Mouse (Mus musculus): ENCODE measurements at regions not wholly inside any gene's neighbourhood (a gene's known extent, or its start where the extent isn't known, plus 50 kb on each side); places are given as distances from the start of the nearest gene placed in this dataset.
A peak's percentile ranks its signal among the peaks of the same experiment; 100 is the strongest.

DNA sequence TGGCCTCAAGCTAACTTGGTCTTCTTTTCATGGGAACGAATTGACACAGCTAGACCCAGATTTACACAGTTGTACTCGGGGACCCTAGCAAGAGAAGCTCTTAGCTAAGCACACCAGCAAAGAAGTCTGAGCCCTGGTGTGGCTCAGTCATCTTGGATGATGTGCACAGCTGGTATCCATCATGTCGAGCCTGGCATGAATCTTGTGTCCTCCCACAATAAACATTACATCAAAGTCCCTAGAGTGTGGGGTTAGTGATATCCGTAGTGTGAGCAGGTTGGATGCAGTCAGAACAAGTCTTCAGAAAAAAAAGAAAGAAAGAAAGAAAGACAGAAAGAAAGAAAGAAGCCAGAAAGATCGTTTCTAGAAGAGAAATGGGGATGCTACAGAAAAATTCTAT is 52.1 kb upstream of the Hmcn1 start:
- peak; percentile 54 for DNase-seq

DNA sequence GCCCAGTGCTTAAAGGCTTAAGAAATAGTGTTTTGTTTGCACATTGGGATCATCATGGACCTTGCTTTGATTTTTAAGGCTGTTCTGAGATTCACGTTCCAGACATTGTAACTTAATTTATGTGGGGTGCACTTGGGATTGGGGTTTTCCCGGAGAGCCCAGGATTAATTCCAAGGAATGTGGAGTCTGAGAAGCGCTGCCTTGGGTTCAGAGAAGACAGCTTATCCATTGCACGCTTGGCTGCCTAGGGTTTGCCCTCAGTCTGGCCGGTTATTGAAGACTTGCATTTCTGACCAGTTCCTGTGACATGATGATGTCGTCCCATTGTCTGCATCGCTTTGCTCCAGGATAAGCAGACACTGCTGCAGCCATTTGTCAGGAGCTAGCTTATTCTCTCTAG is 53.4 kb upstream of the Hmcn1 start:
- no peak for DNase-seq

DNA sequence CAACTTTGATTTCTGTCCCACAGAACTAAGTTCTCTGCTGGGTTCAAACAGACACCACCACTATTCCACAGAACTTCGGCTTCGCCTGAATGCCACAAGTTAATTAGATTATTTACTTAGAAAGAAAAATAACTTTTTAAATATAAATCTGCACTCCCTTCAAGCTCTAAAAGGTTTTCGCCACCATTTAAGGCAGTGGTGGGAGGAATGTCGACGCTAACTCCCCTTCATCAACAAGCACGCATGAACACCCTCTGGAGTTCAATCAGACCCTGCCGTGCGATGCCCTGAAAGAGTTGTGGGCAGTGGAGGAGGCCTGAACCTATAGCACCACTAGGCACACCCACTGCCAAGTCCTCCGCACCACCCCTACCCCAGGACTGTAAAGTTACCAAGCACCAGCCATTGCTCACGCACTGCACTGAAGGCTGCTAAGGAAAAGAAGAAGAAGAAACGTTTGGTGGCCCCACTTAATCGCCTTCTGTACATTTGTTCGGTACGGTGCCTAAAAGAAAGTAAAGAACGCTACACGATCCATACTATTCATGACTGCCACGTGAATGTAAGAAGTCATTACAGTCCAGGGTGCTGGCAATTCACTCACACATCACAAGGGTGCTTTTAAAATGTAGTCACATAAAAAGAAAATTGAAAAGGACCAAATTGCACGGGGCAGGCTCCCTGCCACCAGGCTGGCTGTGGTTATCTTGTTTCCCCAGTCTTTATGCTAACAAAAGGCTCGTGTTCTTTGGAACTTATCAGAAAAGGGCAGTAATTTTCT is 56.7 kb upstream of the Hmcn1 start:
- DNase-seq, result no peak

DNA sequence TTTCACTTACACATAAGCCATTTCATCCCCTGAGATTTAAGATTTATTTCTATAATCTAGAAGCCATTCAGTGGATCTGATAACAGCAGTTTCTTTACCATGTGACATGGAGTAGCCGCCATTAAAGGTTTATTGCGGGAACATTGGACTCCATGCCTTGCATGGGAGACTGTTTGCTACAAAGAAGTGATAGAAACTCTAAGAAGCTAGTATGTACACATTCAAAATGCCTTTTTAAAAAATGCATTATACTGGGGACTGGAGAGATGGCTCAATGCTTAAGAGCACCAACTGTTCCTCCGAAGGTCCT is 57.2 kb upstream of the Hmcn1 start:
- no peak for DNase-seq

DNA sequence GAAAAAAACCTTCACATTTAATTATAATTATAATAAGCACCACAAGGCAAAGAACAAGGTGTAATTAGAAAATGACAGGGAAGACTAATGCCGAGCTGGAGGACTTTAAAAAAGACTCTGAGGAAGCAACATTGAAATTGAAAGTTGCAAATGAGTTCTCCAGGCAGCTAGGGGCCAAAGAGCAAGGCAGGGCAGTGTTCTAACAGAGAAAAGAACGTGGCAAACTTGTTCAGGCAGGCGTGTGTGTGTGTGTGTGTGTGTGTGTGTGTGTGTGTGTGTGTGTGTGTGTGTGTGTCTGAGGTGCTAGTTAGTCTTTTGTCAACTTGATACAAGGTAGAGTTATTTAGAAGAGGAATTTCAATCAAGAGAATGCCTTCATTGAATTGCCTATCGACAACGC is 60.0 kb upstream of the Hmcn1 start:
- DNase-seq, result no peak

DNA sequence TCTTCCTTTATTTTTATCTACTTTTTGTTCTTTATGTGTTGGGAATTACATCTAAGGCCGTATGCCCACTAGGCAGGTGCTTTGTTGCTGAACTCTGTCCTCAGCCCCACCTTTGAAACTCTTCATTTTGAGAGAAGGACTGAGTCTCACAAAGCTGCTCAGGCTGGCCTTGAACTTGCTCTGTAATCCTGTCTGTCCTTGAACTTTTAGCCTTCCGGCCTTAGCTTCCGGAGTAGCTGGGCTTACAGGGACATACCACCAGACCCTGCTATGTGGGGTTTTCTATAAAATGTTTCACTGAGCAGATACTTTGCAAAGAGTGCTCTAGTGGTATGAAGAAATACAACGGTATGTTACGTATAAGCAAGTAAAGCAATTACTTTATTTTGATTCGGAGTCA is 62.2 kb upstream of the Hmcn1 start:
- no peak for DNase-seq

DNA sequence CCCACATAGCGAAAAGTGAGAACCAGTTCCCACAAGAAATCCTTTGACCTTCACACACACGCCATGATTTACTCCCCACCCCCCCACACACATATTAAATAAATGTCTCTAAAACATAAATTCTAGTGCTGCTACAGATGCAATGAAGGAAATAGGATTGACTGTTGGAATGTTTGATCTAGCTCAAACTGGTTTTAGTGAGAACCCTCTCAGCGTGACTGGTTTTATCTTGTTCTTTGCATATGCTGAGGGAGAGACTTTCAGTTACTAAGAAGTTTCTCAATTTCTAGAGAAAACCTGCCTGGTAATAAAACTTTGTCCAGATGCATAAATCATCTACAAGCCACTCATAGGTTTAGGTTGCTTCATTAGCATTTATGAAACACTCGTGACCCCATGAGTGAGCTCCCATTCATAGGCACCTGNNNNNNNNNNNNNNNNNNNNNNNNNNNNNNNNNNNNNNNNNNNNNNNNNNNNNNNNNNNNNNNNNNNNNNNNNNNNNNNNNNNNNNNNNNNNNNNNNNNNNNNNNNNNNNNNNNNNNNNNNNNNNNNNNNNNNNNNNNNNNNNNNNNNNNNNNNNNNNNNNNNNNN is 66.4 kb upstream of the Hmcn1 start:
- no peak for DNase-seq

DNA sequence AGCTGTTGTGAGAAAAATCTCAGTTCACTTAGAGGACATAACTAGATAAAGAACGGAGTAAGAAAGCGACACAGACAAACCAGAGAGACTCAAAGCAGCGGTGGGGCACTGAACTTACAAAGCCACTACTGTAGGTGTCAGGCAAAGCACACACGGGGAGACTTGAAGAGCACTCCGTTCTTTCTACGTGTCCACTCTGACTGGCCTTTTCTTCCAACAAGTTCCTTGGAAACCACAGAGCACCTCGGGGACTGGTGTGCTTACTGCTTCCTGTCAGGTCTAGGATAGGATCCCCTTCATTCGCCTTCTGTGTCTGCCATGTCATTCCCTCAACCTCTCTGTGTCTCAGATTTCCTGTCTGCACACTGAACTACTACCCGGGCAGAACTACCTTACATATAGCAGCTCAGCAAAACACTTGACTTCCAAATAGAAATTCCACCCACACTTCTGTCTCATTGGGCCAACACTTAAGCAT is 71.9 kb upstream of the Hmcn1 start:
- peak; percentile 40 for DNase-seq

DNA sequence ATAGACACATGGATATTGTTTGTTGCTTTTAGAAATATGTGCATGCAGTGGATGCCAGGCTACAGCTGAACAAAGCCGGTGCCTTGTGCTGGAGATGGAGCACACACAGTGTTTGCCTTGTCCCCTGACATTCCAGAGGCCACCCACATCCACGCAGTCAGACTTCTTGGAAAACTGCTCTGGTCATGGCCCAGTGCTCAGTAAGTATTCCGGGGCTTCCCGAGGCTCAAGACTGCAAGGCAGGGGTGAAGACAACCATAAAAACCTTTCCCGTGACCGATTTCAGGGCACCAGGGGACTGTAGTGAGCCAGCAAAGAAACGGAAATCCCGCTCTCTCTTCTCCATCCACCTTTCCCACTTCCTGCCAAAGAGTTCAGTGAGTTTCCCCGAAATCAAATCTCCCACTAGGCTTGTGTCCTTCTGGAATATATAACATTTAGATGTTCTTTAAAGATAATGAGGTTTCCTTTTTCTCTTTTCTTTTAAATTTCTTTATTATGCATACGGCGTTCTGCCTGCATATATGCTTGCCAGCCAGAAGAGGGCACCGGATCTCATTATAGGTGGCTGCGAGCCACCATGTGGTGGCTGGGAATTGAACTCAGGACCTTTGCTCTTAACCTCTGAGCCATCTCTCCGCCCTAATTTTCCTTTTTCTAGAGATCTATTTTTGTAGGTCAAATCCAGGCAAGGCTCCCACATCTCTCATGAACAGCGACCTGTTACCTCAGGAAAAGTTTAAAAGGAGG is 73.3 kb upstream of the Hmcn1 start:
- no peak for DNase-seq

DNA sequence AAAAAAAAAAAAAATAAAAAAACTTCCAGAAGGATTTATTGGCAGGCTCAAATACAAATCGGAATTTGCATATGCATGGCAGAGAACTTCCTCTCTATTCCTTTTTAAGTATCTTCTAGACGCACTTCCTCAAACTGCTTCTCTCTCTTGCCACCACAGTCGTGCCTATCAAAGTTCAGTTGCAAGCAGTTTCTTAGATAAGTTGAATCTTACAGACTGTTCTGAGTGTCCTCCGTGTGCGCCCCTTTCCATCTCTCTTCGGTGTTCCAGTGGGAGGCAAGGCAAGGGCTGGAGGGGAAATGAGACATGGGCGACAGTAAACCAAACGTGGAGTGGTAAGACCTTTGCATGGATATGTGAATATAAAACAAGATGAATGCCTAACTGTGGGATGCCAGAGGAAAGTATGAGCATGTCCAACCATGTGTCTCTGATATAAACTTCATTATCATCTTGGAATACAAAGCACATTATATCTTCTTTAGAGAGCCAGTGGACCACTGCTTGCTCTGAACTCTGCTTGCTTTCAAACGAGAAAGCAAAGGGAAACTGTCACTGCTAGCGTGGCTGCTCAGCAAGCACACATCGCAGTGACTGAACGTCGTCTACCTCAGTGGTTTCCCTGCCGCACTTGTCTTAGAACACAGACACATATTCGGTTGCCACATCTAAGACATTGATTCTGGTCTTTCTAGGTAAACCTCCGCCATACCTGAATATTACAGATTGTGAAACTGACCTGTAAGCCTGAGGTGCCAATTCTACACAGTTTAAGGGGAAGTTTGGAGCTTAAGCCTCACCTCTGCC is 81.5 kb upstream of the Hmcn1 start:
- no peak for DNase-seq

DNA sequence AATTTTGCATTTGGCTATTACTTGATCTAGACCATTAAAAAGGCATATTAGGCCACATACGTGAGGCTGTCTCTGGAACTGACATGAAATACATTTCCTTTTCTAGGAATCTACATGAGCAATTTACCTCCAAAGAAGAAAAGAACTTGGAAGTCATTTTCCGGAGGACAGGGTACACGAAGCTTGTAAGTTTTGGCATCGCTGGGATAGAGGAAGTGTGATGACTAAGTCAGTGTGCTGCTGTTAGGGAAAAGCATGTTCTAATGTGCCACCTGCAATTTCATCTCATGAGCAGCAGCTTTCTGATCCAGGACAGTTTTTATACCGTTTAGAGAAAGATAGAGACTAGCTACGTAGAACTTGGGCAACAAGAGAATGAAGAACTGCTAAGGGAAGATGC is 82.3 kb upstream of the Hmcn1 start:
- DNase-seq, result no peak

DNA sequence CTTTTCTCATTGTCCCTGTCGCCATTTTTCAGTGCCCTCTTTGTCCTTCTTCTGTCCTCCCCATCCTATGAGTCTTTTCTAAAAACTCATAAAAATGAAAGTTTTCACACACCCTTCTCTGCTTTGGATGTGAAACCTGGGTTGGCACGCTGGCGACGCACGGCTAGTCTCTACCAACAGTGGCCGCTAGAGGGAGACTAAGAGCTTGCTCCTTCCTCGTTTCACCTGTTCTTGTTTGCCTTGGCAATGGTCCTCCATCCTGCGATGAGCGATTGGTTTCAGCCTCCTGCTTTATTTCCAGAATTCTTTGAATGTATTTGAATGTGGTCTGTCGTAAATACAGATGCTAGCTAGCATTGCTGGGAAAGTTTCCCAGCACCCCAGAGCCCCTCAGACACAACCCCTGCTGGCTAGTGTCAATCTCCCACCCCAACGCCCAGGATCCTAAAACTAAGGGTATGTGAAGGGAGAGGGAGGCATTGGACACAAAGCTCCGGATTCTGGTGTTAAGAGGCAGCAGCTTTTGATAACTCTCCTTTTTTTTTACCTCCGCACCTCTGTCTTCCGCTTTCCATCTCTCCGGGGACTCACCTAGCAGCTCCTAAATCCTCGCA is 85.8 kb upstream of the Hmcn1 start:
- peak; percentile 87 for DNase-seq

DNA sequence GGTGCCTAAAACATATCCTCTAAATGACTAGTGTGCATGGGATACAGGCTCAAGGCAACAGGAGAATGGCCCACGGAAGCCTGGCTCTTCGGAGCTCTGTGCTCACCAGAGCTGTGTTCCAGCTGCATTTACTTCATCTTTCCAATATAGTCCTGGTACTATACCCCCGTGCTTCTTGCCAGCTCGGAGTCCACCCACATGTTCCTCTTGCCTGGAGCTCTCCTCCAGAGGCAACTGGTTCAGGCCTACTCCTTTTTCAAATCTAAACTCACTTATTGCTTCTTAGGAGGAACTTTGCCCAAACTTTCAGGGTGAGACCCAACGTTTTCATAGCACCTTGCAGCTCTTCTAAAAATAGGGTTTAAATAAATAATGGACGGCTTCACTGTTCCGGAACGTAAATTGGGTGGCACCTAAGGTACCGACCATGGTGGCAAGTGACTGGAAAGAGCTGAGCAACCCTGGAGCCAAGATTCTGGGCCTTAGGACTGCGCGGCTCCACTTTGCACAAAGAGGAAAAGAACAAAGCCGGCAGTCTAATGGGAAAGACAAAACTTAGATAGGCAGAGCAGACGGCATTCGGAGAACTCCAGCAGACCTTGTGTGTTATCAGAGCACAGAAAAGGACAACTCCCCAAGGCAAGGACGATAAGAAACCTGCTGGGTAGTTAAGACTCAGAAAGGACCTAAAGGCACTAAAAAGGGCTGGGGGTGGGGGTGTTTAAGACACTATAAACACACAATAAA is 86.6 kb upstream of the Hmcn1 start:
- no peak for DNase-seq

DNA sequence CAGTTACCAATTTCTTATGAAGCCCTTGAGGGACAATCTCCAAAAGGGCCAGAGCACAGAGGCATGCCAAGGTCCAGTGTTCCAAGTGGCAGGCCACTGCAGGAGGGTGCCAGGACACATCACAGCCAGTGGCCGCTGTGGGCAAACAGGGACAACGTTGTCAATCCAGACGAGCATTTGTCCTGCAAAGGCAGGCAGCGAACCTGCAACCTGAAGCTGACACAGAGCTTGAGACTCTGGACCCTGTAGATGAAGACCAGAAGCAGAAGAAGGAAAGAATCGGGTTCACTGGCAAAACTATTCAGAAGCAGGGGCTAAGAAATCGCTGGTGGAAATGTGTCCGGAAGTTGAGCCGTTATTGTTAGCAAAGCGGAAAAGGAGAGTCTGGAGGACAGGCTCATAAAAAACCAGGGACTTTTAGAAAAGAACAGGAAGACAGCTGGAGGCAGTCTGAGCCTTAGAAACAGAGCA is 87.3 kb upstream of the Hmcn1 start:
- DNase-seq, result peak; percentile 30

DNA sequence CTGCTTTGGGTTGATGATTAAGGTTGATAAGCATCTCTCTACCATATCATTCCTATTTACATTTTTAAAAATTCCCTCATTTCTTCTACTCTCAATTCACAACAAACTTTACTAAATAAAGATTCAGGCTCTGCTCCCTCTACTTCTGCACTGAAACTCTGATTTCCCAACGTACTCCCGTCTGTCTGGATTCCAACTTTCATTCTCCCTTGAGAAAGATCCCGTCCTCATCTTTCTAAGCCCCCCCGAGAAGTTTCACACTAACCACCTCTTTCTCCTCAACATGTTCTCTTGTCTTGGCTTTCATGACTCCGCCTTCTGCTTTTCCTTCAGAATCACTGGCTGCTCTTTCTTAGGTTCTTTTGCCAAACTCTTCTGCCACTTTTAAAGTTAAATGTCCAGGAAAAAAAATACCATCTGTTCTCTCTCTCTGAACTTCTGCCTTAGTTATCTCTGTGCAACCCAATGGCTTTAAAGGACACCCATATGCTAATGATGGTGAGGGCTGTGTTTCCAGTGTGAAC is 89.3 kb upstream of the Hmcn1 start:
- DNase-seq, result no peak

DNA sequence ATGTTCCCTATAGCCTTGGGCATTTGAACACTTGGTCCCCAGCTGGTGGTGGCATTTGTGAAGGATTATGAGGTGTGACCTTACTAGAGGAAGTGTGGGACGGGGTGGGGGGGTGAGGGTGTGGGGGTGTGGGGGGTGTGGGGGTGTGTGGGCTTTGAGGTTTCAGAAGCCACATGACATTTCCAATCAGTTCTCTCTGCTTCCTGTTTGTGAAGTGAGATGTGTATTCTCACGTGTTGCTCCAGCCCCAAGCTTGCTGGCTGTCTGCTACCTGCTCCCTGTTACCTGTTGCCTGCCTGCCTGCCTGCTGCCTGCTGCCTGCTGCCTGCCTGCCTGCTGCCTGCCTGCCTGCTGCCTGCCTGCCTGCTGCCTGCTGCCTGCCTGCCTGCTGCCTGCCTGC is 90.6 kb upstream of the Hmcn1 start:
- no peak for DNase-seq

DNA sequence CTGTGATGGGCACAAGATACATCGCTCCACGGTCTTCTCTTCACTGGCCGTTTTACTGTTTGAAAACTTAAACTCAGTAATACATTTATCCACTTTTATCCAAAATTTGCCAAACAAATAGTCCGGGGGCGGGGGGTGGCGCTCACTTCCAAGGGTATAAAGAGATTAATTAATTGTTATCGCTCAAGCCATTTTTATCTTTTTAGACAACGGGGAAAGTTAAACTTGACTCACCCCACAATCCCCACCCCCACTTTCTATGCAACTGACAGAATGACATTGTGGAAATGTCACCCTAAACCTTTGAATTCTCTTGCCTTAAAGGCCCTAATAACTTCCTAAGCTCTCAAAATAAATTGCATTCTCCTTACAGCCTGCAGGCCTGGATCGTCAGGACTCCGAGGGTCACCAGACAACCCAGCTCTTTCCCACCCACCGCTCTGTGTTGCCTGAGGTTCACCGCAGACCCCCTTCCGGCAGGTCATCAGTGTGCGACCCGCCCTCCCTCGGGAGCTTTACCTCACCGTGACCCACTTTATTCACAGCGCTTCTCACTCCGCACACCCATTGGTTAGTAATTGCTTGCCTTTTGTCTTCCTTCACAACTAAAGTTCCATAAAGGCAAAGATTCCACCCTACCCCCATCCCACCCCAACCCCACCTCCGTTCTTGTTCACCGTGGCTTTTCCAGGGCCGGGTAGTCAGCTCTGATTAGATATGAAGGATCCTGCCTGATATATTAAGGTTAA is 93.0 kb upstream of the Hmcn1 start:
- no peak for DNase-seq

DNA sequence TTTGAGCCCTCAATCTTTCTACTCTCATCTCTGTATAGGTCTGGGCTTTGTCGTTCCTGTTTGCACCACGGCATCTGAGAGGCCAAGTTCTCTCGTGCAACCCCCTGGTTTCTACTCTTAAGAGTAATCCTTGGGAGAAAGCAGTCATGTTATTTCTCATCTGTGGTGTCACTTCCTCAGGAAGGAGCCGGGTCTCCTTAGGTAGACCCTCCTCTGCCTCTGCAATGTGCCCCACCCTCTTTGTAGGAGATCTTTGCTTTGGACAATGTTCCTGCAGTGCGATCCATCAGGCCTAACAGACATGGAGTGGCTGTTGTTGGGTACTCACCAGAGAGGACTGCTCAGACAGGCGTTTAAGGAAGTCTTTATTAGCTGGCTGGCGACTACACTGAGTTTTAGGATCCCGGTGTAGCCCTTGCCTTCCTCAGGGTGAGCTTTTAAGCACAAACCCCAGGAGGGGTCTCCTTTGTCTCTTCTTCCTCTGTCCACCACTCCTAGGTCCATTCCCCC is 94.0 kb upstream of the Hmcn1 start:
- DNase-seq, result no peak

DNA sequence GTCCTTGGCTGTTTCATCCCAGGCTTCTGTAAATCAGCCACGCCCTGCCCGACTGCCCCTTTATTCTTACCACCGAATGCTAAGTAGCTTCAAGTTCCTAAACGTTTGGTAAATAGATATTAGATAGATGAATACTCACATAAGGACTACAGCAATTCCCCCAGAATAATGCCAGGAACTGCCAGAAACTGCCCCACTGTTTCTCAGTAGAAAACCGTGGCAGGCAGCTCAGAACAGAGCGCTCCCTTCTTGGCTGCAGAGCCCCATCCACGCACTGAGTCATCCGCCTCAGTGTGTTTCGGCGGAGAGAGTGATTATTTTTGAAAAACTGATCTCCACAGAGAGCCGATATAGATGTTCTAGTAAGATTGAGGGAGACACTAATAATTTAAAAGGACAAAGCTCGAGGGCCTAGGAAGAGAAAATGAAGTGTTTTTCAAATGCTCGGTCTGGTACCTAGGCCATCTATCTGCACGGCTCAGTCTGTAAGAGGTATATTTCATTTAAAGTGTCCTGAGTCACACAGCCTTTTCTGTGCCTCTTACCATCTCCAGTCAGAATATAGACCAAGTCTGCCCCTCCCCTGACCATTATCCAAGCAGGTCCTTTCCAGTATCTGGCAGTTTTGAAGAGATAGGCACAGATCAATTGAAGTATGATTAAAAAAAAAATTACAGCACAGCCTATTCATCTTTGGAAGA is 94.4 kb upstream of the Gm47985 start:
- peak; percentile 25 for DNase-seq

DNA sequence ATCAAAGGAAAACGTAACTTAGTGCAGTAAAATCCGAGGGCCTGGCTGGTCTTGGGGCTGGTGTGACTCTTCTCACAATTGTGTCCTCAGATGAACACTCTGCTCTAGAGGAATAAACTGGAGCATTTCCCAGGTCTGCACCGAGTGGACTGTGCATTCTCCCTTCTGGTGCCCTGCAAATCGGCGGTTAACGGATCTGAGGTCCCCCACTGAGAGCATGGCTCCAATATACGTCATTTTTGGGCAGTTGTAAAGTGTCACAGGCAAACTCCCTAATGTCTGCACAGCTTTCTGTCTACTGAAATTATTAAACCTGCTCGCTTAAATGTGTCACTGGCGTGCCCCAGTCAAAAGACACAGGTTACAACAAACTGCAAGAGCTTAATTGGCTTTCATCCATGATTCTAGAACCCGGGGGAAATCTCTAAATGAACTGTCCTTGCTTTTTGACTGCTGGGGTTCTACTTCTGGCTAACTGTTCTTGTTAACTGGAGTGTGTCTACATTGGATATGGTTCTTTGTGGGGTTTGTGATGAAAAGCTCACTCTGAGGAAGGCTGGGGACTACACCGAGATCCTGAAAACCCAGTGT is 93.7 kb upstream of the Gm47985 start:
- DNase-seq, result no peak

Data from lung, postnatal 10 days (tissue).